Mouse (Mus musculus): Measurements from ENCODE around the gene Olfr2. TPM values are rescaled to one million over a fixed set of nuclear protein-coding genes. Genes with fewer than 3 reads are reported as not detected.

The Olfr2 gene
- total RNA-seq (2023): not detected

DNA sequence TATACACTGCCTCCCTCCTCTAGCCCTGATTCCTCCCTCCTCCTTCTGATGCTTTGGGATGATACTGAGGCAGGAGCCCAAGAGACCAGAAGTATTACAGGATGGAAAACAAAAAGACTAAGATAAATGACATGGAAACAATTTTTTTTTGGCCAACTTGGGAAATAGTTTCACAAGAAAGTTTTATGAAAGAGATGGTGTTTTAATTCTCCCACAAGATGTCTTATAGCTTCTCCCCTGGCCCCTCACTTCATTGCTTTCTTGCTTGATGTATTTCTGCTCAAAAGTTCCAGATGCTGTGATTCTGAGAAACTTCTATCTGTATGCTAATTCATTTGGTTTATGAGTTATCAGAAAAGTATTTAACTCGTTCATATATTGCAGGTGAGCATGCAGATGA is at the start of gene Olfr2:
Gene Olfr2 (minus strand): TSS at position 101 of the 400 bp plus-strand sequence.

DNA sequence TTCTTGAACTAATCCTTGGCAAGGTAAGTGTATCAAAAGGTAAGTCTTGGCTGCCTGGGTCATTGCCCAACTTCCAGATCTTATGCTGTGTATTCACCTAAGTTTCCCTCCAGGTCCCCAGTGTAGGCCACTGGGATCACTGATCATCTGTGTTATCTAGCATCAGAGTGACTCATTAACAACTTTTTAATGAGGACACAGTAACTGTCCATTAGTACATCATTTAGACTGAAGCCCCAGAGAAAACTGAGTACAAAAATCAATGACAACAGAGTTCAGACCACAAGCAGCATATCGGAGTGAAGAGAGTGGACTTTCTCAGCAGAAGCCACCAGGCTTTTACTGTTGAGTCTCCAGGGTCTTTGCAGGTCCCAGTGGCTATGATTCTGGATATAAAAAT is 25.0 kb upstream of the Olfr2 start, which contains the start of gene Olfr713:
Gene Olfr713 (plus strand): TSS at position 301 of the 400 bp plus-strand sequence.

DNA sequence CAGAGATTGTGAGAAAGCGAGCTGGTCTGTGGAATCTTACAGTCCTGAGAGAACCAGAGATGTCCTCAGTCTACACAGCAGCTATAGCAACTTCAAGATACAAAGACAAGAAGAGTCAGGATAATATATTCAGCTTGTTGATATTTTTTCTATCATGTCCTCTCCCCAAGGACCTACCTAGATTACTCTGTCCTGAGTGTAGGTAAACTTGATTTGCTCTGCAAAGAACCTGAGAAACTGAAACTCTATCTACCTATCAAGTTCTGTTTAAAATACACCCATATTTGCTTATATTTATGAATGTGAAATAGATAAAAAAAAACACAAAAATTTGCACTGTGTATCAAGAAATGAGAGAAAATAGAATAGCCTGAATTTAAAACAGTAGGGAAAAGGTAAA is 30.5 kb downstream of the Olfr2 start, which contains the start of gene Olfr711:
Gene Olfr711 (minus strand): TSS at position 101 of the 400 bp plus-strand sequence.

DNA sequence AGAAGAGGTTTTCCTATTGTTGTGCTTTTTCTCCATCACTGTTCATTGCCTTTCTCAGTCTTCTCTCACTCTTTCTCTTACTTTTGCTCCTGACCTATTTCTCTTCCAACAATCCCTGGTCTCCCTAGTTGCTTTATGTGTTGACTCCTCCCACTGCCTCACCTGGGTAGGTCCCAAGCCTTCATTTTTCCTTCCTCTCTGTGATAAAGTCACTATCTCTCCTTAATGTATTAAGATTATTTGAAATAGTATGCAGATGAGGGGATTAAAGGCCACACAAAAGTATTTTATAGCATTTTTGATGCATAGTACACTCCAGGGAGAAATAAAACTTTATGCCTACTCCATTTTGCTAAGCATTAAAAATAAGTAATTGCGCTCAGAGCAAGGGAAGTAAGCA is 42.0 kb downstream of the Olfr2 start, which contains the start of gene Olfr6:
Gene Olfr6 (minus strand): TSS at position 101 of the 400 bp plus-strand sequence.

DNA sequence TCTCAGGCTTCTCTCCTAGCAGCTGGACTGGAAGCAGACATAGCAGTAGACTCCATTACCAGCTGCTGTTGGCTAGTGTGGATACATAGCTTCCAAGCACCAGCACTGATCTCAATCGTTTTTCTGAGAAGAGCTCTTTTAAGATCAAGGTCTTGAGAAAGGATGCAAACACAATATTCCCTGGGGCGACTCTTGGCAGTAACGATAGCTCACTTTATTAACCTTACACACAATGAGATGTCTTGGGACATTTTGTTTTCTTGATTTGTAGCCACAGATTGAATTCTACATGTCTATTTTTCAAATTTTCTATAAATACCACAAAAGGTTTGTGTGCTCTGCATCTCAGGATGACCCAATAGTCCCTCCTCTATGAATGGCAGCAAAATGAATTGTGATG is 57.7 kb downstream of the Olfr2 start, which contains the start of gene Olfr710:
Gene Olfr710 (minus strand): TSS at position 101 of the 400 bp plus-strand sequence.

Other genes with a start within 250 kb of the Olfr2 start
- not detected for gene Olfr699, start 212.9 kb downstream of the Olfr2 start, total RNA-seq (2023)
- not detected for gene Olfr700, start 197.2 kb downstream of the Olfr2 start, total RNA-seq (2023)
- not detected for gene Olfr701, start 191.9 kb downstream of the Olfr2 start, total RNA-seq (2023)
- not detected for gene Olfr702, start 172.2 kb downstream of the Olfr2 start, total RNA-seq (2023)
- gene Olfr703, start 162.7 kb downstream of the Olfr2 start, total RNA-seq (2023): not detected
- gene Olfr704, start 142.9 kb downstream of the Olfr2 start, total RNA-seq (2023): not detected
- gene Olfr705, start 129.2 kb downstream of the Olfr2 start, total RNA-seq (2023): not detected
- not detected for gene Olfr706, start 117.9 kb downstream of the Olfr2 start, total RNA-seq (2023)
- not detected for gene Olfr707, start 104.8 kb downstream of the Olfr2 start, total RNA-seq (2023)
- not detected for gene Olfr1532-ps1, start 98.1 kb downstream of the Olfr2 start, total RNA-seq (2023)
- under 1 TPM; 0.09 to 0.15 TPM for gene Olfr709-ps1, start 73.9 kb downstream of the Olfr2 start, total RNA-seq (2023)
- gene Olfr710, start 57.8 kb downstream of the Olfr2 start, total RNA-seq (2023): not detected
- gene Olfr6, start 42.1 kb downstream of the Olfr2 start, total RNA-seq (2023): not detected
- not detected for gene Olfr711, start 30.6 kb downstream of the Olfr2 start, total RNA-seq (2023)
- not detected for gene Olfr713, start 25.1 kb upstream of the Olfr2 start, total RNA-seq (2023)
- gene Olfr714, start 64.9 kb upstream of the Olfr2 start, total RNA-seq (2023): not detected
- not detected for gene Olfr17, start 87.1 kb upstream of the Olfr2 start, total RNA-seq (2023)
- gene Olfr715b, start 104.3 kb upstream of the Olfr2 start, total RNA-seq (2023): not detected
- not detected for gene Olfr715, start 125.0 kb upstream of the Olfr2 start, total RNA-seq (2023)
- gene Olfr716, start 132.3 kb upstream of the Olfr2 start, total RNA-seq (2023): not detected
- gene Nlrp14, start 160.9 kb upstream of the Olfr2 start, total RNA-seq (2023): not detected
- gene Rbmxl2, start 203.4 kb upstream of the Olfr2 start, total RNA-seq (2023): not detected